Mouse (Mus musculus) liver, adult 2 months (tissue): ENCODE measurements at regions not wholly inside any gene's neighbourhood (a gene's known extent, or its start where the extent isn't known, plus 50 kb on each side); places are given as distances from the start of the nearest gene placed in this dataset.

ENCODE experiments used
- CTCF ChIP-seq: fragments of 200-500 bp; IDR thresholded peaks from 2 replicates; pipeline ENCODE4 v1.5.1; 2011; ENCODE audit warnings: low read depth, low read length, control low read depth
- POLR2A ChIP-seq: fragments of 200-500 bp; IDR thresholded peaks from 2 replicates; pipeline ENCODE4 v1.6.1; 2011; ENCODE audit warnings: low read length, control low read depth; ENCODE audit not compliant: insufficient read depth; ENCODE audit errors: extremely low read depth

DNA sequence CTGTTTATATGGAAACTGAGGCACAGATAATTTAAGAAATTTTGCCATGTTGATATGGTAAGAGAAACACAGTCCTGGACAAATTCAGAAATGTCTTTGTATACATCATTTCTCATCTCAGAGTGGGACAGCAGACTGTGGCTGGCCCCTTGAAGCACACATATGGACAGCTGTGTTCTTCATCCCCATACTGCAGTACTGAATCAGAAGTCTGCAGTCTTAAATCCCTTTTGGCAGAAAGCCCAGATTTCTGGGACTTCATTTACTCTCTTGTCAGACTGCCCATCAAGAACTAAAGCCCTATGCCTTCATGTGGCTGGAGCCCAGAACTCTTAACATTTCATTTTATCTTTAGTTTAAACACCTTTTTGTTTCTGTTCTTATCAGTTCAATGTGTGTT lies 403.8 kb upstream of the Rag2 start:
- TF ChIP-seq CTCF: no peak
- no peak for TF ChIP-seq POLR2A
